Mouse (Mus musculus): ENCODE results near the gene Gm29609.
"Not testable (repeated sequence)": the region's sequence is repeated elsewhere in the genome, so short reads cannot be mapped to it uniquely, and the experiment has no call there.

Gene Gm29609

GRCm38 (mm10) chr5:31179766-31180630 lies at the start of gene Gm29609, which contains the start of gene Gtf3c2:
TSS of gene Gm29609 (minus strand) at chr5:31179911.
TSS of gene Gtf3c2 (minus strand) at chr5:31180144.
- DNase-seq (ENCODE audit: inconsistent age in 2 of 2, low spot score in 1 of 2) = peak; percentile 96 to 98

GRCm38 (mm10) chr5:31226641-31227040 lies 46.9 kb upstream of the Gm29609 start:
- DNase-seq (ENCODE audit: inconsistent age in 2 of 2, low spot score in 1 of 2) = no peak

- no peak for DNase-seq (ENCODE audit: inconsistent age in 2 of 2, low spot score in 1 of 2)
These were observed 43.0 kb upstream of the Gm29609 start for GRCm38 (mm10) chr5:31222696-31223095.

GRCm38 (mm10) chr5:31221304-31221945 lies 41.7 kb upstream of the Gm29609 start:
- DNase-seq (ENCODE audit: inconsistent age in 2 of 2, low spot score in 1 of 2) = peak; percentile 60 to 81

- peak; percentile 98 to 99 for DNase-seq (ENCODE audit: inconsistent age in 2 of 2, low spot score in 1 of 2)
These were observed 41.0 kb upstream of the Gm29609 start, which contains the start of gene Ppm1g for GRCm38 (mm10) chr5:31220448-31221303. TSS of gene Ppm1g (minus strand) at chr5:31220687.

- no peak for DNase-seq (ENCODE audit: inconsistent age in 2 of 2, low spot score in 1 of 2)
These were observed 40.3 kb upstream of the Gm29609 start for GRCm38 (mm10) chr5:31219911-31220447.

- DNase-seq (ENCODE audit: inconsistent age in 2 of 2, low spot score in 1 of 2) = no peak
These were observed 39.8 kb upstream of the Gm29609 start for GRCm38 (mm10) chr5:31219474-31219873.

GRCm38 (mm10) chr5:31219070-31219469 lies 39.4 kb upstream of the Gm29609 start:
- no peak for DNase-seq (ENCODE audit: inconsistent age in 2 of 2, low spot score in 1 of 2)

GRCm38 (mm10) chr5:31218294-31218693 lies 38.6 kb upstream of the Gm29609 start:
- peak in 1 of 2 experiments; percentile 42 for DNase-seq (ENCODE audit: inconsistent age in 2 of 2, low spot score in 1 of 2)

GRCm38 (mm10) chr5:31216554-31216953 lies 36.8 kb upstream of the Gm29609 start:
- not testable (repeated sequence) for DNase-seq (ENCODE audit: inconsistent age in 2 of 2, low spot score in 1 of 2)

- peak in 1 of 2 experiments; percentile 53 for DNase-seq (ENCODE audit: inconsistent age in 2 of 2, low spot score in 1 of 2)
These were observed 24.7 kb upstream of the Gm29609 start for GRCm38 (mm10) chr5:31204421-31204820.

- DNase-seq (ENCODE audit: inconsistent age in 2 of 2, low spot score in 1 of 2) = peak in 1 of 2 experiments; percentile 74
These were observed 24.2 kb upstream of the Gm29609 start for GRCm38 (mm10) chr5:31203866-31204265.

- DNase-seq (ENCODE audit: inconsistent age in 2 of 2, low spot score in 1 of 2) = peak in 1 of 2 experiments; percentile 68
These were observed 23.2 kb upstream of the Gm29609 start for GRCm38 (mm10) chr5:31202933-31203332.

- peak; percentile 98 to 99 for DNase-seq (ENCODE audit: inconsistent age in 2 of 2, low spot score in 1 of 2)
These were observed 22.3 kb upstream of the Gm29609 start, which contains the start of gene Zfp513 for GRCm38 (mm10) chr5:31201742-31202590. TSS of gene Zfp513 (minus strand) at chr5:31202303.

- no peak for DNase-seq (ENCODE audit: inconsistent age in 2 of 2, low spot score in 1 of 2)
These were observed 21.5 kb upstream of the Gm29609 start for GRCm38 (mm10) chr5:31201042-31201741.

- peak; percentile 57 to 67 for DNase-seq (ENCODE audit: inconsistent age in 2 of 2, low spot score in 1 of 2)
These were observed 20.6 kb upstream of the Gm29609 start for GRCm38 (mm10) chr5:31200327-31200768.

- DNase-seq (ENCODE audit: inconsistent age in 2 of 2, low spot score in 1 of 2) = peak in 1 of 2 experiments; percentile 73
These were observed 20.2 kb upstream of the Gm29609 start for GRCm38 (mm10) chr5:31199893-31200292.

GRCm38 (mm10) chr5:31199321-31199892 lies 19.7 kb upstream of the Gm29609 start:
- peak in 1 of 2 experiments; percentile 53 for DNase-seq (ENCODE audit: inconsistent age in 2 of 2, low spot score in 1 of 2)

Data from adrenal gland, adult (tissue).